Mouse (Mus musculus) heart, postnatal 4 days (tissue): ENCODE data around the gene Rptor. TPM values are rescaled to one million over a fixed set of nuclear protein-coding genes. Genes with fewer than 3 reads are reported as not detected.

Experiments used
- DNase-seq: peaks from one replicate; pipeline ENCODE4 v3.0.0; 2021
- total RNA-seq, 2 experiments: library from RNA; stranded (reverse); gene quantifications; 2 replicates each; pipeline ENCODE4 v1.2.3; 2021

Gene Rptor
- total RNA-seq, result 10 to 100 TPM; 44.2 to 45.6 TPM

DNA sequence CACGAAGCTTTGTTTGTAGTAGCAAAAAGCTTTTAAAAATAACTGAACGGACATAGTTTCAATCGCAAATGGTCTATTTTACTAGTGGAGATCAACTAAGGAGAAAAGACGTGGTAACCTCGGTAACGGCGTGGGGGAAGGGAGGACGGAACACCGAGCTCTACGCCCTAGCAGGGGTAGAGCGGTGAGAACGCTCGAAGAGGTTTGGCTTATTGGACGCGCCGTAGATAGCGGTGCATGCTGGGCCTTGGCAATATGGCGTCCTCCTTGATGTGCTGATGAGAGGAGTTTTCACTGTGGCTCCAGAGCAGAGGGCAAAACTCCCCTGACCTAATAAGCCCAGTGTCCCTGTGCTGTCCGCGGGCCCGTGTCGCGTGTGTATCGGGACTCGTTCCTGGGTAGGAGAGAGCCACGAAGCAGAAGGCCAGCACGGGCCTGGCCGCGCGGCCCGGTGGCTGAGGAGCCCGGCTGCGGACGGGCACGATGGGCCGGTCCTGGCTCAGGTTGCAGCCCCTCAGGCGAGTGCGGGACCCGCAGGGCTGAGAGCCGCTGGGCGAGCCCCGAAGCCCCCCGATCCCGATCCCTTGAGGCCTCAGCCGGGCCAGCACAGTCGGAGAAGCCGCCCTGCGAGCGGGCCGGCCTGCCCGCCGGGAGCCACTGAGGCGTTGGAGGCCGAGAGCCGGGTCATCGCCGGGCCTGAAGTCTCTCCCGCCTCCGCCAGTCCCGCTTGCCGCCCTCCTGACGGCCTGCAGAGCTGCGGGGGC is at the start of gene Rptor:
Gene Rptor (plus strand): TSS at position 143 of the 764 bp plus-strand sequence.
- DNase-seq, result peak; percentile 98

- DNase-seq, result no peak
These were observed 48.0 kb upstream of the Rptor start for GRCm38 (mm10) chr11:119554706-119555105.

GRCm38 (mm10) chr11:119555170-119555569 is 47.5 kb upstream of the Rptor start:
- no peak for DNase-seq

GRCm38 (mm10) chr11:119557940-119558869 is 44.5 kb upstream of the Rptor start:
- DNase-seq, result no peak

GRCm38 (mm10) chr11:119558870-119559610 is 43.7 kb upstream of the Rptor start:
- DNase-seq, result no peak

DNA sequence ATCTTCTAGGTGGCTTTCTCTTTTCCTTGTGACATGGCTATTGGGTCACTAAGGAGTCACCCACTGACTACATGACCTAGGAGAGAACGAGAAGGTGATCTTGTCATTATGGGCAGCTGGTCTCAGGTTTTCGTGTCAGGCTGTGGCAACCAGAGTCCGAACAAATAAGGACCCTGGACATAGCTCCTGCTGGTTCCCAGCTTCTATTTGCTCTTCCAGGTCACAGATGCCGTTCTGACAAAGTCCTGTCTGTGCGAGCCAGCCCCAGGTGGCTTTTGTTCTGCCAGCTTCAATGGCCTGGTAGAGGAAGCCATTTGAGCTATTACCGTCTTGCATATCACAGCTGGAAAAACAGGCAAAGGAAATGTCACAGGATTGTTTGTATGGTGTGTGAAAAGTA is 40.4 kb upstream of the Rptor start:
- DNase-seq, result no peak

- DNase-seq, result no peak
These were observed 39.5 kb upstream of the Rptor start for GRCm38 (mm10) chr11:119563166-119563565.

- no peak for DNase-seq
These were observed 38.3 kb upstream of the Rptor start for GRCm38 (mm10) chr11:119564383-119564782.

- no peak for DNase-seq
These were observed 37.7 kb upstream of the Rptor start for GRCm38 (mm10) chr11:119565021-119565420.

DNA sequence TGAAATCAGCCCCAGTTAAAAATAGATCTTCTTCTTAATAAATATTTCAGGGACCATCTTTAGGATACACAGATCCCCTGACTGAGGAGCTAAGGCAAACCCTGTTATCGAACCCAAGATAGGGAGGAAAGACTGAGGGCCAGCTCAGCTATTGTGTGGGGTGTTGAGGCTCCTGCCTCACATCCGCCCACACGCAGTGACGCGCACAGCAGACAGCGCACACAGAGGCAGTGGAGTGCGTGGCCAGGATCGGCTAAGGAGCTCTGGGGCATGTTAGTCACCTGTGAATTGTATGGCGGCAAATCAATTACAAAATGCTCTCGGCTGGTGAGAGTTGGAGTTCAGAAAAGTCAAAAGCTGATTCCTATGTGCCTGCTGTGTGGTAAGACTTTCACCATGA is 37.0 kb upstream of the Rptor start:
- DNase-seq, result no peak

DNA sequence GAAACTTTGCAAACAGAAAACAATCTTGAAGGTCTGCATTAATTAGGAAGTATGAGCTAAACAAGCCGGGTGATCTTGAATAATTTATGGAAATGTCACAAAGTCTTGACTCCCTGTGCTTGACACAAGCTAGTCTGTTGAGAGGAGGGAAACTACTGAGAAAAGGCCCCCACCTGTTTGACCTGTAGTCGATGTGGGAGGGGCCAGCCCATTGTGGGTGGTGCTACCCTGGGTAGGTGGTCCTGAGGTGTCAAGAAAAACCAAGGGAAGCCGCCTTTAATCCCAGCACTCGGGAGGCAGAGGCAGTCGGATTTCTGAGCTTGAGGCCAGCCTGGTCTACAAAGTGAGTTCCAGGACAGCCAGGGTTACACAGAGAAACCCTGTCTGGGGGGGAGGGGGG is 36.5 kb upstream of the Rptor start:
- no peak for DNase-seq

DNA sequence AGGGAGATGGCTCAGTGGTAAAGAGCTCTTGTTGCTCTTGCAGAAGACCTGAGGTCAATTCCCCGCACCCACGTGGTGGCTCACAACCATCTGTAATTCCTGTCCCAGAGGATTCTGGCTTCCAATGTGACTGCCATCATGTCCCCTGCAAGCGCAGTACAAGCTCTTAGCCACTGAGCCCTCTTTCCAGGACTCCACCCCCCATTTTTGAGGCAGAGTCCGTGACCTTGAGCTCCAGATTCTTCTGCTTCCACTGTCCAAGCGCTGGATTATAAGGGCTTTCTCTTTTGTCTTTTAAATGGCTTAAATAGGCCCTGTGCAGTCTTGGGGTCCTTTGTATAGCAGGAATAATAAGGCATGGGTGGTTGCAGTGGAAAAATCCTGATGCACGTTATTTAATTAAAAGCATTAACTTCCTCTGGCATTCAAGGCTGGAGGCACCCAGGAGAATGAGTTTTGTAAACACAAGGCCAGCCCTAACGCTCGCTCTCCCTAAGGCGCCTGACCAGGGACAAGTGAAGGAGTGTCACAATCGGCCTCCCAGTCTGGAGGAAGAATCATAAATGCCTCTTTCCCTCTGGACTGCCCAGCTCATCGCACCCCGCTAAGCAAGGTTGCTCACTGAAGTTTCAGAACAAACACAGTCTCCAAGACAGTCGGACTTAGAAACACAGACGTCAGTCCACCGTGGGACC is 30.2 kb upstream of the Rptor start:
- DNase-seq, result no peak

DNA sequence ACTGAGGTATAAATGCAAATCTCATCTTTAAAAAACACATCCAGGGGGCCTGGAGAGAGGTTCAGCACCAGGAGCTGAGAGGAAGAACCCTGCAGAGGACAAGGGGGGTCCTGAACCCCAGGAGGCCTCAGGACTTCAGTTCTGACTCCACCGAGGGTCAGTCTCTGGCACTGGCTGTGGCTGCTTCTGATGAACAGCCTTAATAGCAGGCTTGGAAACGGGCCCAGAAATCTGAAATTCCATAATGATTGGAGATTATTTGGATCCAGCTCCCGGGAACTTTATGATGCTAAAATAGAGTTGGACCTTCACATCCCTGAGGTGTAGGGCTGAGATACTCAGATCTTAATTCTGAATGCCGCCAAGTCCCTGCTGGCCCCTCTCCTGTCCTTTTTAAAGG is 25.9 kb upstream of the Rptor start:
- DNase-seq, result peak; percentile 33

GRCm38 (mm10) chr11:119577721-119578120 is 25.0 kb upstream of the Rptor start:
- DNase-seq, result no peak

- DNase-seq, result no peak
These were observed 16.2 kb upstream of the Rptor start for GRCm38 (mm10) chr11:119586511-119586910.

DNA sequence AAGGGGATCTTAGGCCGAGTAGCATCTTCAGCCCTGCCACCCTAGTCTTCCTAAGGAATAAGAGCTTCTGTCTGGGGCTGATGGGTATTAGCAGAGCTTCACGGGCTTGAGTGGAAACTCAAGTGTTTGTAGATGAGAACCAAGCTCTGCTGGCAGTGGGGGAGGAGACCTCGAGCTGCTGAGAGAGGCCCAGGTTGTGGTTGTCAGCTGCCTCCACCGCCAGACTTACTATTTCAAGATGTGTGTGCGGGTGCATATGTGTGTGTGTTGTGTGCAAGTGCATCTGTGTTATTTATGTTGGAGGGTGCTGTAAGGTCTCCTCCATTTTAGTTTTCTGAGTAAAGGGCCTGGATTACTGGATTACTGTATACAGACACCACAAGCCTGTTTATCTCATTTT is 15.6 kb upstream of the Rptor start:
- DNase-seq, result no peak

DNA sequence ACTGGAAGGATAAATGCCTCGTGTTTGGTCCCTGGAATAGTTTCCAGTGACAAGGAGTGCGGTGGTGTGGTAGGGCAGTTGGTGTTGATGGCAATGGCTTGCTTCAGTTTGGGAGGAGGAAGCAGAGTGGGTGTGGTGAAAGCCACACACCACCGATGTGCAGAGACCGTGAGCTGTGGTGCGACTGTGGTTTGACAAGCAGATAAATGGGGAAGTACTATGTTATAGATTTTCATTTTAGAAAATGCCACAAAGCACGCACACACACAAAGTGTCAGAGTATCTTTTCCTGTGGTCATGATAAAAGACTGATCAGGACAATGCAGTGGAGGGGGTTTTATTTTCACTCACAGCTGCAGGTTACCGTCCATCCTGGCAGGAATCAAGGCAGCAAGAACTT is 13.5 kb upstream of the Rptor start:
- DNase-seq, result no peak

GRCm38 (mm10) chr11:119593966-119594365 is 8.7 kb upstream of the Rptor start:
- DNase-seq, result no peak

GRCm38 (mm10) chr11:119598856-119599255 is 3.8 kb upstream of the Rptor start:
- DNase-seq, result no peak

GRCm38 (mm10) chr11:119600286-119600685 is 2.4 kb upstream of the Rptor start:
- no peak for DNase-seq

DNA sequence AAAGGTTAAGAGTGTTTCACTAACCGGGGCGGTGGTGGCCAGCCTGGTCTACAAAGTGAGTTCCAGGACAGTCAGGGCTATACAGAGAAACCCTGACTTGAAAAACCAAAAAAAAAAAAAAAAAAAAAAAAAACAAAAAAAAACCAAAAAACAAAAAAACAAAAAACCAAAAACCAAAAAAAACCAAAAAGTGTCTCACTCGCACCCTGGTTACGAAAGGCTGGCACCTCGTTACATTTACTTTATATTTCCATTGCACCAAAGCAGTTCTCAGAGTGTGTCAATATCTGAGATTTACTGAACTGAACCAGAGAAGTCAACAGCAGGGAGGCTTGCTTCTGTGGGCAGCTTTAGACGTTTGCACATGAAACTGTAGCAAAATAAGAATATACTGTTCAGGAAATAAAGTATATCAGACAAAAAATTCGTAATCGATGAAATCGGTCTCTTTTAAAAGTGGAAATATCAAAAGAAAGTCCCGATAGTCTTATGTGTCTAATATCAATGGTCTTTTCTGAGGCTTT is 466 bp upstream of the Rptor start:
- no peak for DNase-seq

- no peak for DNase-seq
These were observed 811 bp downstream of the Rptor start for GRCm38 (mm10) chr11:119603527-119603905.
